Mouse (Mus musculus) liver, embryonic 14.5 days (tissue): ENCODE measurements around the gene Cntnap2.

Source experiments
- CTCF ChIP-seq: IDR thresholded peaks from 2 replicates; pipeline ENCODE4 v1.5.1; 2016; ENCODE audit warnings: antibody characterized with exemption, low read depth, control low read depth
- EP300 ChIP-seq: IDR thresholded peaks from 2 replicates; pipeline ENCODE4 v1.6.1; 2016; ENCODE audit warnings: antibody characterized with exemption, low read depth

DNA sequence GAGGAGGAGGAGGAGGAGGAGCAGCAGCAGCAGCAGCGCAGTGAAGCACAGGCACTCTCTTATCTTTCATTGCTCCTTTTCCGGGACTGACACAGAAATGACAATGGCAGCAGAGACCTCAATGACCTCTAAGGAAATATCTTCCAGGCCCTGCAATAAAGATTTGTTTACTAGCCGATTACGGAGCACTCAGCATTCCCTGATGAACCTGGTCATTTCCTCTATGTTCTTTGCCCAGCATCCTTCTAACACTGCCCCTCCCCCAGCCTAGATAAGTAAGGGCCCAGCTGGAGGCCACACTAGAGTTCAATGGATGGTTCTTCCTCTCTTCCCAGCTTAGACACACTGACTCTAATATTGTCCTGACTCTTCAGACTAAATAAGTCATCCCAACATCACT is 2270.1 kb downstream of the Cntnap2 start:
- TF ChIP-seq CTCF = no peak
- no peak for TF ChIP-seq EP300
